Mouse (Mus musculus) E14TG2a.4 (cell line): ENCODE data around the gene Triobp.

Experiments
- CTCF ChIP-seq: conservative IDR thresholded peaks from 2 replicates; pipeline ENCODE4 v1.5.1; 2014; ENCODE audit warnings: low read length
- NANOG ChIP-seq: IDR thresholded peaks from 2 replicates; pipeline ENCODE4 v1.6.1; 2014; ENCODE audit warnings: borderline replicate concordance, low read length, mixed read lengths
- POU5F1 ChIP-seq: IDR thresholded peaks from 2 replicates; pipeline ENCODE4 v1.6.1; 2014; ENCODE audit warnings: low read length, borderline replicate concordance

DNA sequence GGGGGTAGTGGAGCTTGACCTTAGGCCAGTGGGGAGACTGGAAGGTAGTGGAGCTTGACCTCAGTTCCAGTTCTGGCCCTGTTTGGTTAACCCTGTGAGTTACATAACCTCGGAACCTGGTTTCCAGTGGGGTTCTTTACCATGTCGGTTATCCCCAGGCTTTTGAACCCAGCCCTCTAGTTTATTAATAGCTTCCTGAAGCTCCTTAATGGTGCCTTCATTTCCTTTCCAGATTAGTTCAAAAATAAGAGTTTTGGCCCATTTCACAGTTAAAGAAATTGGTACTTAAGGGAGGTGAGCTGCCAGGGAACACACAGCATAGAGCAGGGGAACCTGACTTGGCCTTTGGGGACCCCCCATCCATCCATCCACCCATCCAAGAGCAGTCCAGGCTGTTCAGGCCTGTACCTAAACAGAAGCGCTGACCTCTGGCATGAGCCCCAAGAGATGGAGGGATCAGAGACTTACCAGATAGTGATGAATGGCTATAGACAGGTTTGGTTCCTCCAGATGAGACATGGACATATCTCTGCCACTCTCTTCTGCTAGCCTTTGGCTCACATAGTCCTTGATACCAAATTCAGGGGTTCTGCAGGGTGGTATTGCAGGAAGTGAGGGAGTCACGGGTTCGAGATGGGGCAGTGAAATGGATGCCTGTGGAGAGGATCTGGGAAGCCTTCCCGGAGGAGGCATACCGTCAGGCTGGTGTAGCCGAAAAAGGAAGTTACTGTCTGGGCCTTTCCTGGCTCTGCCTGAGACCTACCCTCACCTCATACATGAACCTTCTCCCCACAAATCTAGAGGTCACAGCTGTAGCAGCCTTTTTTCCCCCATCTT, 32.5 kb upstream of the Triobp start:
- TF ChIP-seq CTCF: no peak
- no peak for TF ChIP-seq NANOG
- no peak for TF ChIP-seq POU5F1
